27 mouse cellular contexts compared by ENCODE assay signal in genomic region chr16:96535271-96535670, GRCm38 (mm10).
DNase-seq lines count a peak whose midpoint lies in the region; ATAC-seq lines count a peak whose summit lies in the region.
"Had no signal": no experiment of that assay in that cellular context is flagged by ENCODE, and none has a peak within 500 bp of the region (broad histone marks: within the 10 kb centered on the region; RNA-seq: fewer than 3 reads in every experiment).

No protein-coding gene starts in this region.

- intact Hi-C loops in heart, postnatal 36 days (cut with DNase I): no loop called here
- intact Hi-C loops in left cerebral cortex, postnatal 25 days (cut with DNase I): loop anchor here (2.0 kb wide), 3 partner anchors 20 to 100 kb away; partner anchors contain the start of gene Pcp4

- peak; percentile 56 for DNase-seq in heart, adult 11 months
- DNase-seq in heart, postnatal 36 days: no peak
- DNase-seq in right cerebral cortex, adult 18-20 months: peak; percentile 83
- DNase-seq in right cerebral cortex, postnatal 14 days: no peak
- DNase-seq in left cerebral cortex, postnatal 25 days (ENCODE audit: low spot score in 2 of 2): peak; percentile 51 to 92
- peak; percentile 85 for DNase-seq in telencephalon, adult 2 months (ENCODE audit: low read depth, low spot score)
- DNase-seq: adrenal gland, adult 2 months; cerebellum, adult 18-20 months; cerebellum, postnatal 36 days; embryo, embryonic 11 days; gastrocnemius, adult 2 months; heart, postnatal 4 days; kidney, adult 18-20 months; kidney, postnatal 10 days; liver, embryonic 13.5 days; lung, adult 2 months; lung, postnatal 14 days; thymus, adult 2 months had no signal

- no peak for ATAC-seq in midbrain, embryonic 16.5 days
- ATAC-seq: inflammation-experienced regulatory T-cells, adult 6 months had no signal

- no peak overlapping the region for H3K4me3 ChIP-seq in midbrain, embryonic 16.5 days (ENCODE audit: low read depth, low read length)
- H3K4me3 ChIP-seq: embryonic facial prominence, embryonic 13.5 days; erythroblast, embryonic 14.5 days; forebrain, embryonic 12.5 days; gastrocnemius, adult 2 months; heart, embryonic 15.5 days; limb, embryonic 12.5 days; liver, embryonic 13.5 days; midbrain, embryonic 12.5 days had no signal

- H3K4me2 ChIP-seq in midbrain, embryonic 16.5 days (ENCODE audit: low read length): no peak overlapping the region
- H3K4me2 ChIP-seq: embryonic facial prominence, embryonic 13.5 days; forebrain, embryonic 12.5 days; heart, embryonic 15.5 days; hindbrain, embryonic 14.5 days; limb, embryonic 12.5 days; liver, embryonic 13.5 days; midbrain, embryonic 12.5 days had no signal

- no peak overlapping the region for H3K9ac ChIP-seq in midbrain, embryonic 16.5 days (ENCODE audit: low read depth, low read length)
- H3K9ac ChIP-seq: embryonic facial prominence, embryonic 13.5 days; forebrain, embryonic 12.5 days; heart, embryonic 15.5 days; hindbrain, embryonic 14.5 days; limb, embryonic 12.5 days; liver, embryonic 13.5 days; midbrain, embryonic 12.5 days had no signal

- H3K4me1 ChIP-seq in midbrain, embryonic 16.5 days (ENCODE audit: control insufficient read depth, insufficient read depth, low read length): peaks cover under 1% of the 10 kb centered on the region; the same call in 1 of the 2 replicates
- H3K4me1 ChIP-seq: limb, embryonic 12.5 days had no signal

- H3K27ac ChIP-seq in midbrain, embryonic 16.5 days (ENCODE audit: low read length): no peak overlapping the region
- H3K27ac ChIP-seq: embryonic facial prominence, embryonic 13.5 days; forebrain, embryonic 12.5 days; gastrocnemius, adult 2 months; heart, embryonic 15.5 days; hindbrain, embryonic 14.5 days; limb, embryonic 12.5 days; liver, embryonic 13.5 days; midbrain, embryonic 12.5 days had no signal

- H3K36me3 ChIP-seq in midbrain, embryonic 16.5 days (ENCODE audit: control insufficient read depth, insufficient read depth, low read length): no peaks in the 10 kb centered on the region
- H3K36me3 ChIP-seq: embryonic facial prominence, embryonic 13.5 days; forebrain, embryonic 12.5 days; heart, embryonic 15.5 days; limb, embryonic 12.5 days; liver, embryonic 13.5 days; midbrain, embryonic 12.5 days had no signal

- H3K27me3 ChIP-seq in midbrain, embryonic 16.5 days (ENCODE audit: control insufficient read depth, insufficient read depth, low read depth, low read length): no peaks in the 10 kb centered on the region
- H3K27me3 ChIP-seq: embryonic facial prominence, embryonic 13.5 days; limb, embryonic 12.5 days; midbrain, embryonic 12.5 days had no signal

- 88% methylated on average over 4 of the region's 4 CpGs for WGBS in midbrain, embryonic 16.5 days

- H3K9me3 ChIP-seq in midbrain, embryonic 16.5 days (replicated peaks; ENCODE audit: control insufficient read depth, low read length, poor library complexity, severe bottlenecking): no peaks in the 10 kb centered on the region
- H3K9me3 ChIP-seq: embryonic facial prominence, embryonic 13.5 days; forebrain, embryonic 12.5 days; heart, embryonic 15.5 days; limb, embryonic 12.5 days; liver, embryonic 13.5 days; midbrain, embryonic 12.5 days had no signal

Comparison
In these comparisons a context has a peak if more than half of its experiments do, and no peak if none do; other contexts are left out.
1. DNase-seq: peak in heart, adult 11 months (single experiment), right cerebral cortex, adult 18-20 months (single experiment), left cerebral cortex, postnatal 25 days (2 of 2) and telencephalon, adult 2 months (single experiment); none in heart, postnatal 36 days (0 of 2) and right cerebral cortex, postnatal 14 days (single experiment).